Mouse (Mus musculus) liver, embryonic 14.5 days (tissue): ENCODE data around the gene Rnf7. TPM values are rescaled to one million over a fixed set of nuclear protein-coding genes. Genes with fewer than 3 reads are reported as not detected.

ENCODE experiments used
- ATAC-seq: fragments of 200-750 bp; cut with Nextera tagmentation; 2 replicates; pipeline ENCODE4 v1.8.0; 2017; ENCODE audit warnings: moderate number of reproducible peaks, mild to moderate bottlenecking, moderate library complexity; ENCODE audit not compliant: insufficient read depth
- DNase-seq, 3 experiments: peaks; one replicate each; pipeline ENCODE4 v3.0.0-alpha.2; 2012 to 2013; ENCODE audit warnings: low read depth in 3 of 3, low spot score in 3 of 3
- H3K27ac ChIP-seq: fragments of 300-500 bp; sonication (generic); 2 replicates; pipeline ENCODE4 v1.5.1; 2014; ENCODE audit warnings: moderate library complexity, mild to moderate bottlenecking, control low read depth, inconsistent platforms
- H3K27me3 ChIP-seq: fragments of 300-500 bp; sonication (generic); 2 replicates; pipeline ENCODE4 v1.6.1; 2014; ENCODE audit warnings: mild to moderate bottlenecking, low read length, moderate library complexity; ENCODE audit not compliant: control insufficient read depth, insufficient read depth
- H3K36me3 ChIP-seq: fragments of 300-500 bp; sonication (generic); replicated peaks from 2 replicates; pipeline ENCODE4 v1.6.1; 2014; ENCODE audit warnings: low read depth; ENCODE audit not compliant: control insufficient read depth, insufficient read depth
- H3K4me1 ChIP-seq, 2 experiments: fragments of 200-500 bp in 1 of 2; fragments of 300-500 bp in 1 of 2; sonication (generic) in 1 of 2; replicated peaks; 2 replicates each; pipeline ENCODE4 v1.6.1; 2012 to 2014; ENCODE audit warnings: antibody characterized with exemption in 1 of 2, inconsistent platforms in 1 of 2, low read length in 1 of 2; ENCODE audit not compliant: control insufficient read depth in 2 of 2, insufficient read depth in 2 of 2
- H3K4me2 ChIP-seq: fragments of 300-500 bp; sonication (generic); 2 replicates; pipeline ENCODE4 v1.6.1; 2014; ENCODE audit warnings: low read depth, mild to moderate bottlenecking, control low read depth, moderate library complexity
- H3K4me3 ChIP-seq, 2 experiments: fragments of 200-500 bp in 1 of 2; fragments of 300-500 bp in 1 of 2; sonication (generic) in 1 of 2; 2 replicates each; pipeline ENCODE4 v1.5.1; 2012 to 2014; ENCODE audit warnings: low read depth in 2 of 2, low read length in 2 of 2, mild to moderate bottlenecking in 2 of 2, control low read depth in 1 of 2, inconsistent platforms in 1 of 2, moderate library complexity in 1 of 2; ENCODE audit not compliant: insufficient read depth in 1 of 2
- H3K9ac ChIP-seq: fragments of 300-500 bp; sonication (generic); replicated peaks from 2 replicates; pipeline ENCODE4 v1.6.1; 2014; ENCODE audit warnings: mild to moderate bottlenecking, control low read depth, moderate library complexity
- H3K9me3 ChIP-seq: fragments of 300-500 bp; sonication (generic); 2 replicates; pipeline ENCODE4 v1.6.1; 2016; ENCODE audit warnings: low read length, mixed read lengths; ENCODE audit not compliant: control insufficient read depth
- CTCF ChIP-seq: IDR thresholded peaks from 2 replicates; pipeline ENCODE4 v1.5.1; 2016; ENCODE audit warnings: antibody characterized with exemption, low read depth, control low read depth
- EP300 ChIP-seq: IDR thresholded peaks from 2 replicates; pipeline ENCODE4 v1.6.1; 2016; ENCODE audit warnings: antibody characterized with exemption, low read depth
- WGBS: fragments of 180-500 bp; shearing (Covaris S2); extraction: QIAGEN DNeasy Blood & Tissue Kit; methylation state at CpG from one replicate; pipeline ENCODE4 v1.1.7; 2014; ENCODE audit not compliant: insufficient replicate concordance; 5-methylcytosine and 5-hydroxymethylcytosine counted together
- polyA plus RNA-seq, 2 experiments: library from polyadenylated mRNA; depleted of rRNA in 1 of 2; stranded (reverse) in 1 of 2; unstranded in 1 of 2; fragments of >200 nt; fragmentation: Nextera tagmentation in 1 of 2; extraction: Ambion mirVana in 1 of 2; gene quantifications; 2 replicates each; pipeline versions ENCODE4 v1.2.1 to v1.2.3; 2012 to 2014

Gene Rnf7
- polyA plus RNA-seq, 2 experiments: 64.2 to 78.6 TPM

DNA sequence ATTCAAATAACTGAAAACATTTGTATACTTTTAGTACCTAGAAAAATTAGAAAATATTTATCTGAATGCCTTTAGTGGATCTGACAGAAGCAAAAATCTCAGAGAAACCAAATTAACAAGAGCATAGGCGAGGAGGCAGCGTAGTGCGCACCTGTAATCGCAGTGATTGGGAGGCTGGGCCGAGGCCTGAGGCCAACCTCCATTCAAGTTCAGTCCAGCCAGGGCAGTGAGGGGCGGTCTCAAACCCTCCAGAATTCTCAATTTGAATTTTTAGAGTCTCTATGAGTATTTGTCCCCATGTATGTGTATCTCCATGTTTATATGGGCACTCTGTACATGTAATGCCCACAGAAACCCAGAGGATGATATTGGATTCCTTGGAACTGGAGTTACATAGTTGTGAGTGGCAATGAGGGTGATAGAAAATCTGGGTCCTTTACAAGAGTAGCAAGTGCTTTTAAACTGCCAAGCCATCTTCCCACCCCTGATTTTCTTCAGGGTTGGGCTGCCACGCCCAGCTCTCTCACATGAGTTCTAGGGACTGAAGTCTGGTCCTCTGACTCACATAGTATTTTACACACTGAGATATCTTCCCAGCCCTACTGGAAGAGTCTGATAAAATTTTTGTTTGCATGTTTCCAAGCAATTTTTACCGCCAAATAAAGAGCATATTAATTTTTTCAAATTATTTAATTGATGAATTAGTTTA lies 8.1 kb downstream of the Rnf7 start:
- H3K4me3 ChIP-seq: no peak overlapping the region
- H3K27ac ChIP-seq: no peak overlapping the region
- no peak overlapping the region for H3K4me2 ChIP-seq
- DNase-seq (no peak), ATAC-seq (no peak)
- TF ChIP-seq EP300 (no peak), CTCF (no peak)
- no peaks in the 10 kb centered on the region for H3K4me1 ChIP-seq
- peaks cover 2% of the 10 kb centered on the region for H3K36me3 ChIP-seq
- no peaks in the 10 kb centered on the region for H3K27me3 ChIP-seq
- H3K9ac ChIP-seq: no peak overlapping the region
- no peaks in the 10 kb centered on the region for H3K9me3 ChIP-seq
- WGBS: 78% methylated on average over 8 of the region's 8 CpGs

DNA sequence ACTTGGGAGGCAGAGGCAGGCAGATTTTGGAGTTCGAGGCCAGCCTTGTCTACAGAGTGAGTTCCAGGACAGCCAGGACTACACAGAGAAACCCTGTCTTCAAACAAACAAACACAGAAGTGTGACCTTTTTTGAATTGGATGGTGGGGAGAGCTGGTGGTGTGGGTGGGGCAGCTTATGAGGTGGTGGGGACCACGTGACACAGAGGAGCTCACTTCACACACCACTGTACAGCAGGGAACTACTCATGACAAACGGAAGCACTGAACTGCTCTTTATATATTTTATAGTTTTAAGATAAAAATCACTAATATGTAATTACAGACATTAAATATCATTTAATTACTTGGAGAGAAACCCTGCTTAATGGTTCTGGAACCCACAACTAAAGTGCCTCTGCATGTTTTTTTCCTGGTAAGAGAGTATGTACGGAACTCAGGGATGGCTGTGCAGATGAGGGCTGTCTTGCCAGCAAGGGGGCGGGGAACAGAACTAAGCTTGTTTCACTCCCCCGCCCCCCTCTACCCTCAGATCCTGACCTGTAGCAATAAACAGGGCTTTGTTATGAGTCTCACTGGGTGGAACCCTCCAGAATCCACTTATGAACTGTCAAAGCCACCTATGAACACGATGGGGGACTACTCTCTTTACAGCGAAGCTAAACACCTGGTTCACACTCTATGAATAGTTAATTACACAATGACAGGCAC lies 8.8 kb downstream of the Rnf7 start:
- no peak overlapping the region for H3K4me3 ChIP-seq
- H3K36me3 ChIP-seq: peaks cover 2% of the 10 kb centered on the region
- no peaks in the 10 kb centered on the region for H3K27me3 ChIP-seq
- H3K4me2 ChIP-seq: no peak overlapping the region
- ATAC-seq: no peak
- no peak overlapping the region for H3K27ac ChIP-seq
- TF ChIP-seq EP300 (no peak), CTCF (no peak)
- 74% methylated on average over 8 of the region's 8 CpGs for WGBS
- H3K9me3 ChIP-seq: no peaks in the 10 kb centered on the region
- DNase-seq: no peak
- H3K9ac ChIP-seq: no peak overlapping the region
- H3K4me1 ChIP-seq: no peaks in the 10 kb centered on the region

DNA sequence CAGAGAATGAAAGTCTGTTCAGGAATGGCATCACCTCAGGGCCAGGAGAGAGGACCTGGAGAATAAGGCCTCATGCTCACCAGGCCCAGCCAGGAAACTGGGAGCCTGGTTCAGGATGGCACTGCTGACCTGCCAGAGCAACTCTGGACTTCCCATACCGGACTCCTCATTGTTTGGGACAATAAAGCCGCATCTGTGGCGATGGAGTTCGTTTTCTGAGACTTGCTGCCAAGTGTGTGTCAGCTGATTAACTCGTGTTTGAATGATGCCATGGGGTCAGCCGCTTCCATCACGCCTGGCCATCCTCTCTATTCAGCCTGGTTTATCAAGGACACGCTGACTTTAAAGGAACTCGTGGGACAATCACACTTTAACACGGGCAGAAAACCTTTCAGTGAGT lies 14.8 kb downstream of the Rnf7 start:
- Histone ChIP-seq H3K4me3 (no peak overlapping the region), H3K4me1 (no peaks in the 10 kb centered on the region), H3K36me3 (no peaks in the 10 kb centered on the region), H3K27ac (no peak overlapping the region), H3K9me3 (peaks cover 3% of the 10 kb centered on the region), H3K27me3 (no peaks in the 10 kb centered on the region), H3K9ac (no peak overlapping the region), H3K4me2 (no peak overlapping the region)
- no peak for DNase-seq
- 68% methylated on average over 10 of the region's 10 CpGs for WGBS
- no peak for ATAC-seq
- TF ChIP-seq EP300 (no peak), CTCF (no peak)

DNA sequence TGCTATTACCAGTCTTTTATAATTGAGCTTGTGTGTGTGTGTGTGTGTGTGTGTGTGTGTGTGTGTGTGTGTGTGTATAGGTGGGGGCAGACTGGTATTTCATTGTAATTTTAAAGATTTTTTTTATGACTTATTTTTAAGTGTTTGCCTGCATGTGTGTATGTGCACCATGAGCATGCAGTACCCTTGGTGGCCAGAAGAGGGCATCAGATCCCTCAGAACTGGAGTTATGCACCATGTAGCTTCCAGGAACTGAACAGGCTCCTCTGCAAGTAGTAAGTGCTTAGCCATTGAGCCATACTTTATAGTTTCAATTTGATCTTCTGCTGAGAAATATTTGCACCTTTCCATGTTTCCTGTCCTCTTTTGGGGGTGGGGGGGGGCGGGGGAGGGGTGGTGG lies 16.9 kb downstream of the Rnf7 start:
- no peak overlapping the region for H3K9ac ChIP-seq
- H3K27ac ChIP-seq: no peak overlapping the region
- WGBS: 31% methylated on average over 1 of the region's 1 CpGs
- H3K4me2 ChIP-seq: no peak overlapping the region
- TF ChIP-seq EP300 (no peak), CTCF (peak; percentile 55)
- no peaks in the 10 kb centered on the region for H3K27me3 ChIP-seq
- H3K9me3 ChIP-seq: peaks cover 3% of the 10 kb centered on the region
- DNase-seq (no peak), ATAC-seq (no peak)
- H3K4me1 ChIP-seq: 0 out of 4 replicates have a peak, but pooled peaks cover 0 to 2% of the 10 kb centered on the region in 2 experiments
- H3K36me3 ChIP-seq: no peaks in the 10 kb centered on the region
- no peak overlapping the region for H3K4me3 ChIP-seq

DNA sequence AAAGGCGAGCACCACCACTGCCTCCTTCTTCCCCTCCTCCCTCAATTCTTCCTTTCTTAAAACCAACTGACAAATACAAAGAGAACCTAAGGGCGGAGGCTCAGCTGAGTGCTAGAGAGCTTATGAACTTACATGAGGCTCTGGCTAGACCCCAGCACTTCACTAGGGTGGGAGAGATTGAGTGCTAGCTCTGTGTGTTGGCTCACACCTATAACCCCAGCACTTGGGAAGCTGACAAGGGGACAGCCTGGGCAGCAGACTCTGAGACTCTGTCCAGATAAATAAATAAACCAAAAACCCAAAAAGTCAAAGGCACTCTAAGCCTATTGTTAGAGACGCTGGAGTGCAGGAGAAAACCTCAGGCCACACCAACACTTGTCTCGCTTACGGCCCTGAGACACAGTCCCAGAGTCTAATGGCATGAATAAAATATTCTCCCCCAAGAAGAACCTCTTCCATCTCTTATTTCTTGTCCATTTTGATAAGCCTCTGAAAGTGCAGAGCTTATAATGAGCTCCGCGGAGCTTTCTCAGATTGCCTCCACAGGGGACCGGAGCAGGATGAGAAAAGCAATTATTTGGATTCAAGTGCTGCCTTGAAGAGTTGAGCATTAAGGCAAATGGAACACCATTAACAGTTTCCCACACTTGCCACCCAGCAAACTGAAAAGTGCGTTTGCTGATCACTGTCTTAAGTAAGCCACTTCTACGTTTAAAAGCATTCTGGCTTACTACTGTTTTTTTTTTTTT lies 18.2 kb downstream of the Rnf7 start:
- Histone ChIP-seq H3K27ac (no peak overlapping the region), H3K36me3 (no peaks in the 10 kb centered on the region), H3K4me3 (no peak overlapping the region), H3K4me1 (0 out of 4 replicates have a peak, but pooled peaks cover 0 to 2% of the 10 kb centered on the region in 2 experiments), H3K9ac (no peak overlapping the region), H3K9me3 (peaks cover 3% of the 10 kb centered on the region), H3K4me2 (no peak overlapping the region), H3K27me3 (no peaks in the 10 kb centered on the region)
- no peak for DNase-seq
- TF ChIP-seq EP300 (no peak), CTCF (no peak)
- WGBS: 70% methylated on average over 10 of the region's 10 CpGs
- ATAC-seq: no peak
